Mouse (Mus musculus): Measurements from ENCODE around the gene Map1lc3b. TPM values are rescaled to one million over a fixed set of nuclear protein-coding genes. Genes with fewer than 3 reads are reported as not detected.

Gene Map1lc3b
- polyA plus RNA-seq, 1 experiment from 2014 or later = 268 TPM

DNA sequence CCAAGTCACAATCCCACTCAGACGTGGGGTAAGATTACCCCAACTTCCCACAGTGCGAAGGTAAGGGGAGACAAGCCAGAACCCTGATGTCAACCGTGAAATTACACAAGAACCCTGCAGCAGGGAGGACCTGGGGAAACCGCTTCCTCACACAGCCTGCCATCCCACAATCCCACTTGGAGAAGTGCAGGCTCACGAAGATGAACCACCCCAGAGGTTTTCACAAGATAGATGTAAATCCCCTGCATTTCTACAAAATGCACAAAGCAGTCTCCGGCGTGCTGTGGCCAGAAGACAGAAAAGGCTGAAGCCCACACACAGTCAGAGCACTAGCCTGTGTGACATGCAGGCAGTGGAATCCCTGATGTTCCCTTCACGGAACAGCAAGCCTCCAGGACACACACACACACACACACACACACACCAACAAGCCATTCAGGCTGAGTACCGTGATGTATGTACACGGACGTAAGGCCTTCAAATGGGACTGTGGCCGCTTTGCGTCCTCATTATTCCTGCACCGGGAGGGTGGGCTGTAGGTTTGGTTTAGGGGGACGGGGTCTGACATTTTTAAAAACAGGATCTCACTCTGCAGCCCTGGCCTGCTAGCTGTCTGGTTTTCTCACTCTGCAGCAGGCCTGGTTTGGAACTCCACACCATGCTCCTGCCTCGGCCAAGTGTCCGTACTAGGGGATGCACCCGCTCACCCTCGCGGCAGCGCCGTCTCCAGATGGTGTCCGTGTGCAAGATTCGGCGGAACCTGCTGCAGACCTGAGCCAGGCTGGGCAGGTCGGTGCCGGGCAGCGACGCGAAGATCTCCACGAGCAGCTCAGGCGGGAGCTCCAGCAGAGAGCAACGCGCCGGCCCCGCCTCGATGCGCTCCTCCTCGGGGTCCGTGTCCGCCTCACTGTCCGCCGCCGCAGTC is 12.1 kb upstream of the Map1lc3b start:
- 3% methylated on average over 44 of the region's 44 CpGs for WGBS
- Histone ChIP-seq H3K27ac (peak overlapping the region; percentile 89), H3K4me1 (replicated peaks) (peaks cover 56% of the 10 kb centered on the region), H3K36me3 (no peaks in the 10 kb centered on the region), H3K27me3 (ENCODE audit: insufficient read depth, poor library complexity, severe bottlenecking) (no peaks in the 10 kb centered on the region), H3K4me3 (peak overlapping the region; percentile 87), H3K9me3 (no peaks in the 10 kb centered on the region)
- DNase-seq (ENCODE audit: low spot score) = peak; percentile 42

DNA sequence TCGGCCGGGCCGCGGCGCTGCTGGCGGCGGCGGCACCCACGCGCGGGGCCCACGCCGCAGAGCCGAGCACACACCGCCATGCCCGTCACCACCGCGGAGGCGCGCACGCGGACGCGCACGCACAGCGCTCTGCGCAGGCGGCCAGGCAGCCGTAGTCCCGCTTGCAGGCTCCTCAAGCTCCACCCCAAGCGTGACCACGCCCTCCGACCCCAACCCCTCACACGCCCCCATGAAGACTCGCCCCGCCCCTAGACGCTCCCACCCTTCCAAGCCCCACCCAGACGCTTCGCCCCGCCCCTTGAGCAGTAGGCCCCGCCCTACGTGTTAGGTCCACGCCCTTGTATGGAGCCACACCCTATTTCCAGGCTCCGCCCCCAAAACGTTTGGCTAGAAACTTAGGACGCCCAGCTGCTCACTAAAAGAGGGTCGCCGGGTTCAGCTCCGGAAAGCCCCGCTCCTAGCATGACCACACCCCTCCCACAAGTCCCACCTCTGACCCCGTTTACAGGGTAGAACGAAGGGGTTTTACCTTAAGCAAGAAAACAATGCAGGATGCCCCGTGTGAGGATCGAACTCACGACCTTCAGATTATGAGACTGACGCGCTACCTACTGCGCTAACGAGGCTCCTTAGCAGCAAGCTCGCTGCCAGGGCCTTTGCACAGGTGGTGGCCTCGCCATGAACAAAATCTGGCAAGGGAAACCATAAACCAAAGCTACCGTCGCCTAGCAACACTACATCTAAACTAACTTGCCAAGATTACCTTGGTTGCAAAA is 11.3 kb upstream of the Map1lc3b start, which contains the start of gene Fbxo31:
TSS of gene Fbxo31 (minus strand) at position 131 of the 776 bp plus-strand sequence.
- H3K27ac ChIP-seq = peak within 1 kb of the TSS; percentile 89
- peak; percentile 97 for DNase-seq (ENCODE audit: low spot score)
- H3K4me1 ChIP-seq (replicated peaks) = peaks cover 51% of the 10 kb centered on the region
- H3K27me3 ChIP-seq (ENCODE audit: insufficient read depth, poor library complexity, severe bottlenecking) = no peaks in the 10 kb centered on the region
- H3K36me3 ChIP-seq = no peaks in the 10 kb centered on the region
- no peaks in the 10 kb centered on the region for H3K9me3 ChIP-seq
- peak within 1 kb of the TSS; percentile 87 for H3K4me3 ChIP-seq
- WGBS = under 1% methylated on average over 63 of the region's 63 CpGs

DNA sequence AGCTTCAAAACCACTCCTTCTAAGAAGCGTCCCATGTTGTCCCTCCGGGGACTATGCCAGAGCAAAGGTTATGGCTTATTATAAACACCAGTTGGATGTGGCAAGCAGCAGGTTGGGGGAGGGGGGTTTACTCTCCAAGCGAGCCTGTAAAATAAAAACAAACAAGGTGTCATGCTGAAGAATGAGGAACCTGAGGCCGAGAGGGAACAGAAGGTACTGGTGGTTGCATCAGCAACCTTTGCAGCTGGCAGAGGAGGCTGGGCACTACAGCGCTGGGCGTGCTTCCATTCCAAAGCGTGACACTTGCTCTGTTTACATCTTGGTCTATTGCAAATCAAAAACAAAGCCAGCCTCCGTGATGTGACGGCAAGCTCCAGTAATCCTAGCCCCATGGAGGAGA is 9.7 kb upstream of the Map1lc3b start:
- DNase-seq (ENCODE audit: low spot score) = no peak
- Histone ChIP-seq H3K27ac (no peak overlapping the region), H3K36me3 (no peaks in the 10 kb centered on the region), H3K27me3 (ENCODE audit: insufficient read depth, poor library complexity, severe bottlenecking) (no peaks in the 10 kb centered on the region), H3K4me1 (replicated peaks) (peaks cover 55% of the 10 kb centered on the region), H3K4me3 (no peak overlapping the region), H3K9me3 (no peaks in the 10 kb centered on the region)
- WGBS = 43% methylated on average over 9 of the region's 9 CpGs

DNA sequence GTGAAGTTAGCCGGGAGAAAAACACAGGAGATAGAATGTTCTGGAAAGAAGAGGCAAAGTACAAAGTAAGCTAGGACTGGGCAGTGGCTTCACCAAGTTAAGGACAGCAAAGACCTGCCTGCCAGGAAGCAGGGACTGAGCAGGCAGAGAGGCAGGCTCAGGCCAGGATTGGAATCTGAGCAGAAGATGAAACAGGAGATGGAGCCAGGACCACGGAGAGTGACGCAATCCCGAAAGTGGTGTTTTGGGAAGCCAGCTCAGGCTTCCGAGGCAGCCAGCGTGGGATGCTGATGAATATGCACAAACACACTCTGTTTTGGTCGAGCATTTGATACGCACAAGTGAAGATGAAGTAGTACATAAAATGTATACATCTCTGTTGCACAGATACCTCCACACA is 6.5 kb upstream of the Map1lc3b start:
- no peak for DNase-seq (ENCODE audit: low spot score)
- H3K4me3 ChIP-seq = no peak overlapping the region
- no peaks in the 10 kb centered on the region for H3K36me3 ChIP-seq
- H3K4me1 ChIP-seq (replicated peaks) = peaks cover 34% of the 10 kb centered on the region
- WGBS = 53% methylated on average over 8 of the region's 8 CpGs
- no peaks in the 10 kb centered on the region for H3K9me3 ChIP-seq
- H3K27ac ChIP-seq = no peak overlapping the region
- no peaks in the 10 kb centered on the region for H3K27me3 ChIP-seq (ENCODE audit: insufficient read depth, poor library complexity, severe bottlenecking)

DNA sequence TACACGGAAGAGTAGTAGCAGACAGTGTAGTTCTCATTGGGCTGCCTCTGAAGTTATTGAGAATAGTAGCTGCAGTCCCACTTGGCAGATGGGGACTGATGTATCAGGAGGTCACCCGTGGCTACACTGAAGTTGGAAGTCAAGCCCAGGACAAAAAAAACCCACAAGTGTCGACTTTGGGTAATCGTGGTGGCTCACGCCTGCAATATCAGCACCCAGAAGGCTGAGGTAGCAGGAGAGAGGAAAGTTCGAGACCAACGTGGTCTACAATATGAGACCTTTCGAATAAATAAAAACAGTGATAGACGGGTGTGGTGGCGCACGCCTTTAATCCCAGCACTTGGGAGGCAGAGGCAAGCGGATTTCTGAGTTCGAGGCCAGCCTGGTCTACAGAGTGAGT is 5.4 kb upstream of the Map1lc3b start:
- H3K4me1 ChIP-seq (replicated peaks) = peaks cover 28% of the 10 kb centered on the region
- no peaks in the 10 kb centered on the region for H3K36me3 ChIP-seq
- WGBS = 48% methylated on average over 13 of the region's 13 CpGs
- H3K4me3 ChIP-seq = peak overlapping the region; percentile 74
- H3K27ac ChIP-seq = peak overlapping the region; percentile 88; the same call in 1 of the 2 replicates
- H3K27me3 ChIP-seq (ENCODE audit: insufficient read depth, poor library complexity, severe bottlenecking) = no peaks in the 10 kb centered on the region
- no peak for DNase-seq (ENCODE audit: low spot score)
- no peaks in the 10 kb centered on the region for H3K9me3 ChIP-seq

DNA sequence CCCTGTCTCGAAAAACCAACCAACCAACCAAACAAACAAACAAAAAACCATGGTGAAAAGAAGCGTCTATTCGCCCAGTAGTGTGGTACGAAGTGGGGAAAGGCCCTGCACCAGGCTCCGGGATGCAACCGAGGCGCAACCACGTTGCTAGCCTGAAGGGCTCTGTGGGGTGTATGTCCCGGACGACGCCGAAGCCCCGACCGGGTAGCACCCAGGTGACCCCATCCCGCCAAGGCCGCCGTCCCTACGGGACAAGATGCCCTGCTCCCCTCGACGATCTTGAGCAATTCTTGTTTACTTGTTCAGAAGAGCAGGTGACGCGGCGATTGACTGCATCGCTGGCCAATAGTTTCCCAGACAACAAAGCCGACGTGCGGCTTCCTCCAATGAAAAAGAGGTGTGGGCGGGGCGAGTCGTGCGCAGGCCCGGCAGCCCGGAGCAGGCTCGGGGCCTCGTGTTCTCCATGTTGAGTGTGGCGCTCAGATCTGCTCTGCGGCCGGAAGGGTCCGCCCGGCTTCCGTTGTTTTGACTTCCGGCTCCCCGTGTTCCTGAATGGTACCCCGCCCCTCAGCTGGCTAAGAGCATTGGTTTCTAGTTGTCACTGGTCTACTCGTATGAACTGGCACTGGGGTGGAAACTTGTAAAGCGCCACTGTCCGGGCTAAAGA is 4.9 kb upstream of the Map1lc3b start:
- Histone ChIP-seq H3K4me1 (replicated peaks) (peaks cover 28% of the 10 kb centered on the region), H3K36me3 (no peaks in the 10 kb centered on the region), H3K9me3 (no peaks in the 10 kb centered on the region), H3K27ac (peak overlapping the region; percentile 88), H3K4me3 (peak overlapping the region; percentile 74), H3K27me3 (ENCODE audit: insufficient read depth, poor library complexity, severe bottlenecking) (no peaks in the 10 kb centered on the region)
- WGBS = 1% methylated on average over 47 of the region's 47 CpGs
- peak; percentile 97 for DNase-seq (ENCODE audit: low spot score)

DNA sequence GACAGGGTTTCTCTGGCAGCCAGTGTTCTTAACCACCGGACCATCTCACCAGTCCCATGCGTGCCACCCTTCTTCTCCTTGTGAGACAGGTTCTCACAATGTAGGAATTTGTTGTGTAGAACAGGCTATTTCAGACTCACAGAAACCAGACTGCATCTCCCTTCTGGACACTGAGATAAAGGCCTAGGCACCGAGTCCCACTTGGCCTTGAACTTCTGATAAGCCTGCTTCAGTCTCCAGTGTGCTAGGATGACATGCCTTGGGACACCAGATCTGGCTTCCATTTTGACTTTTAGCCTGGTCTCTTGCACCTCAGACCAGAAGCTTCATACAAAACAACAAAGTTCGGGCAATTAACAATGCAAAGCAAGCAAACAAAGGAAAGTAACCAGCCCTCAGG is 1.4 kb upstream of the Map1lc3b start:
- no peak for DNase-seq (ENCODE audit: low spot score)
- no peak overlapping the region for H3K4me3 ChIP-seq
- H3K27me3 ChIP-seq (ENCODE audit: insufficient read depth, poor library complexity, severe bottlenecking) = no peaks in the 10 kb centered on the region
- peaks cover 10% of the 10 kb centered on the region for H3K36me3 ChIP-seq
- H3K9me3 ChIP-seq = no peaks in the 10 kb centered on the region
- peaks cover 50% of the 10 kb centered on the region for H3K4me1 ChIP-seq (replicated peaks)
- no peak overlapping the region for H3K27ac ChIP-seq
- 83% methylated on average over 4 of the region's 4 CpGs for WGBS

DNA sequence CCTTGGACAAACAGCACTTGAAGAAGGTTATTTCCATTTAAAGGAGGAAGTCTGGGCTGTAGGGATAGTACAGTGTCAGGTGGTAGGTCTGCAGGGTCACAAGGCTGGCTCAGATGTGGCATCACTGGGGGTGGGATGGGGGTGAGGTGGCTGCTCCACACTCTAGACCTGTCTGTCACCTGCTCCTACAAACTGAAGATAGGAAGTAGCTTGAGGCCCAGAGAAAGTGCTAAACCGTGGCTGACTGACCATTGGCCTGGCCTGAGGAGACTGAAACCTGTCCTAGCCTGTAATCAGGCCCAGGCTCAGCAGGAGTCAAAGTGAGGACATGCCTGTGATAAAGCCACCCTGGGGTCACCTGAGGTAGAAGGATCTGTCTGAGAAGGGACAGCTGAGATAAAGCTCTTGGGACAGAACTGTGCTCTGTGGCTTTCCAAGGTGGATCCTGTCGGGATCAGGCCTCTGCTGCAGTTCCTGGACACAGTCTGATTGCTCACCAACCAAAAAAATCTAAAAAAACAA is 895 bp upstream of the Map1lc3b start:
- Histone ChIP-seq H3K27me3 (ENCODE audit: insufficient read depth, poor library complexity, severe bottlenecking) (no peaks in the 10 kb centered on the region), H3K4me3 (0 out of 2 replicates have a peak overlapping the region, but pooled peaks have one; percentile 11), H3K4me1 (replicated peaks) (peaks cover 50% of the 10 kb centered on the region), H3K36me3 (peaks cover 15% of the 10 kb centered on the region), H3K9me3 (no peaks in the 10 kb centered on the region), H3K27ac (peak overlapping the region; percentile 13)
- no peak for DNase-seq (ENCODE audit: low spot score)
- 43% methylated on average over 2 of the region's 2 CpGs for WGBS

DNA sequence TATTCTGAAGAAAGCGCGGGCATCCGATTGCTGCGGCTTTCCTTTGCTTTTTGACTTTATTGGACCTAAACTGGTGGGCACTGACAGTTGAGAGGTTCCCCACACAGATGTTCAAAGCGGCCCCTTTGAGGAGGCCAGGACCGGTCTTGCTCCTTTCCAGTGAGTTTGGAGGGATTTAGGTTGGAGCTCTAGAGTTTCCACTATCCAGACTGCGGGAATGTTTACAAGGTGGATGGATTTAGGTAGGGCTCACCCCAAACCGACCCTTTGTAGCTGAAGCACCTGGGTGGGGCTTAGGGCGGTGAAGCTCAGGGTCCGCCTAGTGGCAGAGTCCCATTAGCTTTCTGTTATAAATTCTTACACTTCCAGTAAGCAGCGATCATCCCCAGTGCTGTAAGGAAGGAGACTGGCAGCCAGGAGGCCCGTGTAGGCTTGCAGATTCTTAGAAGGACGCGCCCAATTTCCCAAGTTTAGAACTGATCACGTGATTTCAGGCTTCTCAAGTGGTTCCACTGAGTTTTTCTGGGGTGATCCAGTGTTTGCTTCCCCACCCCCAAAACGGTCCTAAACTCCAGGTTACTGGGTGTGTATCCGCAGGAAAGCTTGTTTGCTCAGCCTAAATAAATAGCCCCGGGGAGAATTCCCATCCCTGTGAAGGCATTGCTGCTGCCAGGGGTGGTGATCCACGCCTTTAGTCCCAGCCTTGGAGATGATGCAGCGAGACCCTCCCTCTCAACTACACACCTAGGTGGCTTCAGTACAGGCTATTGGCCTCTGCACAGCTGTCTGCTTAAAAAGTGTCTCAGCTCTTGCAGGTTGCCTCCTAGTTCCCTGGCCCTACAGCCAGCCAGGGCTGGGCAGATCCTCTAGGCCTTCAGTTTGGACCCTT is 1.3 kb downstream of the Map1lc3b start:
- H3K27ac ChIP-seq = peak overlapping the region; percentile 90

DNA sequence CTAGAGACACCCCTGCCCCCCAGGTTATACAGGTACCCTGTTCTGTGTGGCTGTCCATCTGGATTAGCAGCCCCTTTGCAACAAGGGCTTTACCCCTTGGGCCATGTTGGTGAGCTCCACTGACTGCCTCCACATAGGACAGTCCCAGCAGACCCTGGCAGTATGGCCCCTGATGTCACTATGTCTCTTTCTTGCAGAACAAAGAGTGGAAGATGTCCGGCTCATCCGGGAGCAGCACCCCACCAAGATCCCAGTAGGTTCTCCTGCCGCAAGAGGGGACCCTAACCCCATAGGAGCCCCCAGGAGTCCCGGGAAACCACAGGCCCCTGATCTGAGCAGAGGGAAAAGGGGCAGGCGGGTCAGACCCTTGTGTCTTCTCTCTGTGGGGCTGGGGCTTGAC is 3.1 kb downstream of the Map1lc3b start:
- Histone ChIP-seq H3K4me1 (replicated peaks) (peaks cover 35% of the 10 kb centered on the region), H3K27me3 (ENCODE audit: insufficient read depth, poor library complexity, severe bottlenecking) (no peaks in the 10 kb centered on the region), H3K4me3 (no peak overlapping the region), H3K27ac (no peak overlapping the region), H3K36me3 (peaks cover 50% of the 10 kb centered on the region), H3K9me3 (no peaks in the 10 kb centered on the region)
- DNase-seq (ENCODE audit: low spot score) = no peak
- 87% methylated on average over 5 of the region's 5 CpGs for WGBS

More for the DNA sequence above, 1.3 kb downstream of the Map1lc3b start:
- WGBS = 17% methylated on average over 20 of the region's 20 CpGs
- Histone ChIP-seq H3K36me3 (peaks cover 35% of the 10 kb centered on the region), H3K4me3 (peak overlapping the region; percentile 94), H3K9me3 (no peaks in the 10 kb centered on the region), H3K4me1 (replicated peaks) (peaks cover 35% of the 10 kb centered on the region), H3K27me3 (ENCODE audit: insufficient read depth, poor library complexity, severe bottlenecking) (no peaks in the 10 kb centered on the region)
- DNase-seq (ENCODE audit: low spot score) = peak; percentile 46

DNA sequence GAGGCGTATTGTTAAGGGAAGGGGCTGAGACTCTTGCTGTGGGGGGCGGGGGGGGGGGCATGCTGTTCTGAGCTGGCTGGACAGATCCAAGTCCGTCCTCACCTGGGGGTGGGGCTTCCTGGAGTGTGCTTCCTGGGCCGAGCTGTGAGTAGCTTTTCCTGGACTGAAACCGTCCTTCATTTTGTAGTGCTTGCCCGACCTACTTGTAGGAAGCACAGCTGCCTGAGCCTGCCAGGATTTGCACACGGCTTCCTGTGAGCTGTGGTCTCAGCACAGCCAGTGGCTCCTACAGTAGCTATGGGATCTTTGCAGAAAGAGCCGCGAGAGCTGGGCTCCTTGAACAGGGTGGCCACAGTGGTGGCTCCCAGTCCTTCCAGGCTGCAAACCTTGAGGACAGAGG is 3.8 kb downstream of the Map1lc3b start:
- DNase-seq (ENCODE audit: low spot score) = no peak
- no peaks in the 10 kb centered on the region for H3K27me3 ChIP-seq (ENCODE audit: insufficient read depth, poor library complexity, severe bottlenecking)
- WGBS = 79% methylated on average over 9 of the region's 9 CpGs
- H3K27ac ChIP-seq = no peak overlapping the region
- no peaks in the 10 kb centered on the region for H3K9me3 ChIP-seq
- peaks cover 35% of the 10 kb centered on the region for H3K4me1 ChIP-seq (replicated peaks)
- no peak overlapping the region; the same call in 1 of the 2 replicates for H3K4me3 ChIP-seq
- H3K36me3 ChIP-seq = peaks cover 54% of the 10 kb centered on the region

All from hindbrain, embryonic 10.5 days (tissue).